Mouse (Mus musculus) kidney, adult 2 months (tissue): ENCODE measurements at regions not wholly inside any gene's neighbourhood (a gene's known extent, or its start where the extent isn't known, plus 50 kb on each side); places are given as distances from the start of the nearest gene placed in this dataset.

Source experiments
- CTCF ChIP-seq: fragments of 200-500 bp; conservative IDR thresholded peaks from 2 replicates; pipeline ENCODE4 v1.5.1; 2011; ENCODE audit warnings: low read depth, mild to moderate bottlenecking, control low read depth, low read length, moderate library complexity, mixed read lengths; ENCODE audit not compliant: insufficient read depth, insufficient read length
- POLR2A ChIP-seq: fragments of 200-500 bp; IDR thresholded peaks from one replicate; pipeline ENCODE4 v1.6.1; 2011; ENCODE audit warnings: low read depth, low read length, control low read depth

DNA sequence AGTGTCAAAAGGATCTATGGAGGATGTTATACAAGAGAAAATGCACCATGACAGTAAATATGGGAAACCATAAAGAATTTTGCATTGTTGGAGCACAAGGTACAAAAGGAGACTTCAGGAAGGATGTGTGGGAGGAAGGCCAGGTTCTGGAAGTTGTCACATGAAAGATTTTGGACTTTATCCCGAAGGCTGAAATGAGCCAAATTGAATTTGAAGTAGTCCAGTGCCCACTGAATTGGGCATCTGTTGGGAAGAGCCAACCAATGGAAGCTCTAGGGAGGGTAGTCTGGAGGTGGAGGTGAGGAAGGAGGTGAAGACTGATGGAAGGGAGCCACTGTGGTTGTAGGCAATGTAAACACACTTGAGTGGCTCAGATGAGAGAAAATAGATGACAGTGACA is 1445.6 kb downstream of the Gsdmc2 start:
- no peak for TF ChIP-seq POLR2A
- TF ChIP-seq CTCF: no peak
